Mouse (Mus musculus) heart, postnatal 4 days (tissue): ENCODE measurements around the gene Papss1. TPM values are rescaled to one million over a fixed set of nuclear protein-coding genes. Genes with fewer than 3 reads are reported as not detected.
A peak's percentile ranks its signal among the peaks of the same experiment; 100 is the strongest.

Experiments
- DNase-seq: peaks from one replicate; pipeline ENCODE4 v3.0.0; 2021
- total RNA-seq, 2 experiments: library from RNA; stranded (reverse); gene quantifications; 2 replicates each; pipeline ENCODE4 v1.2.3; 2021

Gene Papss1
- total RNA-seq, 2 experiments from 2014 or later = 33.1 to 33.2 TPM

GRCm38 (mm10) chr3:131636126-131636525 lies 71.6 kb downstream of the Papss1 start:
- DNase-seq = no peak

DNA sequence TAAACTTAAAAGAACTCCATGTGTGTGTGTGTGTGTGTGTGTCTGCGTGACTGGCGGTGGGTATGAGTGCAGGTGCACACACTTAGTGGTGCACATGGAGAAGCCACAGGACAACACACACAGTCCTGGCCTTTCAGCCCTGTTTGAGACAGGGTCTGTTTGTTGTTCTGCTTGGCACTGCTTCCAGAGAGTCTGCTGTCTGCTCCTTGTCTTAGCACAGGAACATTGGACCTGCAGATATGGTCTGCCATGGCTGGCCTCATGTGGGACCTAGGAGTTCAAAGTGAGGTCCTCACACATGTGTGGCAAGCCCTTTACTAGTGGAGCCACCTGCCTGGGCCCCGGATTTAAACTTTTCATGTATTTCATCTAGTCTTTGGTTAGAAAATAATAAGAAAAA lies 72.4 kb downstream of the Papss1 start:
- no peak for DNase-seq

GRCm38 (mm10) chr3:131637664-131638063 lies 73.1 kb downstream of the Papss1 start:
- DNase-seq = no peak

GRCm38 (mm10) chr3:131638216-131638615 lies 73.6 kb downstream of the Papss1 start:
- peak; percentile 14 for DNase-seq

GRCm38 (mm10) chr3:131642681-131643292 lies 78.2 kb downstream of the Papss1 start:
- no peak for DNase-seq

- no peak for DNase-seq
Measured at GRCm38 (mm10) chr3:131645203-131645602, 80.6 kb downstream of the Papss1 start.

- DNase-seq = no peak
Measured at GRCm38 (mm10) chr3:131654366-131654765, 89.8 kb downstream of the Papss1 start.

DNA sequence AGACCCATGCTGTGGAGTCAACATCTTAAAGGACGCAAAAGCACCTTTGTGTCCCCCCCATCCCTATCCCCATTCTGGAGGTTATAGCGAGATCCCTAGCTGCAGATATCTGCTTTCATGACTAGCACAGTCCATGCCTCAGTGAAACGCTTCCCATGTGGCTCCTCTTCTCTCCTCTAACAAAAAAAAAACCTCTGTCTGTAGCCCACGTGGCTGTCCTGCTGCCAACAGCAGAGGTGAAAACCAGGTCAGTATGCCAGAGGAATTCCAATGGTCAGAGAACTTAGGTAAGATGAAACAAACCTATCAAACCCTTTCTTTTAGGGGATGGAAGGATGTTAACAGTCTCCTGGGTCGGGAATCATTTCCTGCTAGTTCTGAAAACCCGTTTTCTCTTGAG lies 91.5 kb downstream of the Papss1 start:
- peak; percentile 26 for DNase-seq

- no peak for DNase-seq
Measured at GRCm38 (mm10) chr3:131660126-131660525, 95.6 kb downstream of the Papss1 start.

DNA sequence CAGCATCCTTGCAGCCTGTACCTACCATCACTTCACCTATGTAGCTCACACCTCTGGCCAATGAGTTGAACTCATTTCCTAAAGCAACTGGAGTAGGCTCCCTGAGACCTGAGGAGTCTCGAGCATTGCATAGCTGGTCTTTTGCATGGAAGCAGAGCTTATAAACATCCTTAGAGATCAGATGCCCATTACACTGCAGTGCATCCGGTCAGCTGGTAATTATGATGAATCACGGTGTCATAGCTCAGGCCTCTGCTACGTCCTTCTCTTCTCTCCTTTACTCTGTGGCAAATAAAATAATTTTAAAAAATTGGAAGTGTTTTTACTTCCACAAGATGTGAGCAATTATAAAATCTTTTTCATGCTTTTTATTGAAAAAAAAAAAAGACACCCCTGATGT lies 96.1 kb downstream of the Papss1 start:
- DNase-seq = no peak

DNA sequence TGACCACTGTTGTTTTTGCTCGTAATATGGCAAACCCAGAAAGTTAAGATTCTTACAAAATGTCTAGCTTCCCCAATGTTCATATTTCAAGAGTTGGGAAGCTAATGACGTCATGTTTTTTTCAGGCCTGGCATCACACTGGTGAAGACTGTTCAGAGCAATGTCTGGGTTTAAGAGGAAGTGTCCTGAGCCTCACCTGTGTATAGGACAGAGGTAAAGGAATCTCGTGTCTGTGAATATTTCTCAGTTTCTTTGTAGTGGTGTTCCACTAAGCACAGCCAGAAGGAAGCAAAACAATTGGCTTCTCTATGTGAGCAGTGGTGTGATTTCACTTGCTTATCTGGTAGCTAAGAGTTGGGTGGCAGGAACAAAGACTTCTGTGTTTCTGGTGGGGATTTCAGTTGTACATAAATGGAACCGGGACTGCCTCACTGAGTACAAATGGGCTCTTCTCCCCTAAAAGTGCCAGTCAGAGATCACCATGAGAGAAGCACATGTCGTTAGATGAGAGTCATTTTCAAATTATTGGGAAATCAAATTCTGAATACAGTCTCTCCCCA lies 98.1 kb downstream of the Papss1 start:
- DNase-seq = no peak

GRCm38 (mm10) chr3:131669910-131670309 lies 105.3 kb downstream of the Papss1 start:
- DNase-seq = no peak

- no peak for DNase-seq
Measured at GRCm38 (mm10) chr3:131686106-131686505, 121.5 kb downstream of the Papss1 start.

- DNase-seq = no peak
Measured at GRCm38 (mm10) chr3:131689949-131690348, 125.4 kb downstream of the Papss1 start.

DNA sequence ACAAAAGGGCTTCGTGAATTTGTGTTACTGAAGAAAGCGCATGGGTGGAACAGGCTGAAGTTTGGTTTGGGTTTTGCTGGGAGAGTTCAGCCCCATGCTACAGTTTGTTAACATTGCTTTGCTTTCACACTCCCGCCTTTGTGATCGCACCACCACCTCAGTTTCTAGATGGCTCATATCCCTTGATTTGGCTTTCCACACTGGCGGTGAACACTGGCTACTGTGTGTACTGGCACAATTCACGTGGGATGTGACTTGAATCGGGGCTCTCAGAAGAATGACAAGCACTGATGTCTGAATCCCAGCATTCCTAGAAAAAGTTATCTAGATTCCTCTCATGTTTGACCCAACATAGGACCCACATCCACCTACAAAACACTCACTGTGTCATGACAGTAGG lies 126.0 kb downstream of the Papss1 start:
- DNase-seq = no peak

DNA sequence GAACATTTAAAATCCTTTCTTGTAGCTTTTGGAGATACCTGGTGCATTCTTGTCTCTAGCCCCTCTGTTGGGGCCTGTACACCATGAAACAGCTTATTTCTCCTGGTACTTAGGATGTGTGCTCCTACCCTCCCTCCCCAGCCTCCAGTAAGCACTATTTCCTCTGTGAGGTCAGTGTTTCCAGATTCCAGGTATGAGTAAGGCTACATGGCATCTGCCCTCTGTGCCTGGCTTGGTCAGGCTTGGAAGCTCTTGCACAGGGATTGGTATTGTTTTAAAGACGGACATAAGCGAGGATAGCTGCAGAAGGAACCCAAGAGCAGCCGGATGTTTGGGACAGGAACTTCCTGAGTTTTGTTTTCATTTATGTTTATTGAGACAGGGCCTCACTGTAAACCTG lies 126.6 kb downstream of the Papss1 start:
- DNase-seq = no peak

Other genes starting within 250 kb of the Papss1 start
- 1 to 10 TPM; 6.3 to 6.9 TPM for gene Sgms2, start 73.4 kb upstream of the Papss1 start, total RNA-seq